Mouse (Mus musculus) cerebellum, postnatal 14 days (tissue): ENCODE measurements around the gene Dctn3.
A peak's percentile ranks its signal among the peaks of the same experiment; 100 is the strongest.

Experiments
- DNase-seq, 2 experiments: peaks; one replicate each; pipeline ENCODE4 v3.0.0; 2021; ENCODE audit warnings: mixed read lengths in 2 of 2

Dctn3 gene

GRCm38 (mm10) chr4:41722918-41723351 lies at the start of gene Dctn3:
Gene Dctn3 (minus strand): TSS chr4:41723170.
- peak; percentile 87 to 91 for DNase-seq

- peak in 1 of 2 experiments; percentile 35 for DNase-seq
Observed at GRCm38 (mm10) chr4:41767301-41767700, 44.3 kb upstream of the Dctn3 start.

DNA sequence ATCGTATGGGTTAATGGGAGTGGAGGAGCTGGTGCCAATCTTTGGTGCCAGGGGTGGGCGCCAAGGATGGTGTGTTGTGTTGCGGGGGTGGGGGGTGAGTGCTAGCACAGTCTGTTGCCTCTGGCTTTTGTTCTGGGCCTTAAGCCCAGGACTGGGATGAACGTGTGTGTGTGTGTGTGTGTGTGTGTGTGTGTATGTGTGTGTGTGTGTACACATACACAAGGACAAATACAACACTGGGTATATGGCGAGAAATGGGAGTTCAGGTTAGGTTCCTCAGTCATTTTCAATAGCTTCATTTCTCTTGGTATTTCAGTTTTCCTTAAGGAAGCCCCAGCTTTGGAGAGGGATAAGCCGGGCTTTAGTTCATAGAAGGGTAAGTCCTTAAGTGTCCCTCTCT lies 40.2 kb upstream of the Dctn3 start:
- DNase-seq, result peak; percentile 36 to 58

GRCm38 (mm10) chr4:41762688-41763114 lies 39.7 kb upstream of the Dctn3 start:
- DNase-seq, result peak; percentile 75 to 83

DNA sequence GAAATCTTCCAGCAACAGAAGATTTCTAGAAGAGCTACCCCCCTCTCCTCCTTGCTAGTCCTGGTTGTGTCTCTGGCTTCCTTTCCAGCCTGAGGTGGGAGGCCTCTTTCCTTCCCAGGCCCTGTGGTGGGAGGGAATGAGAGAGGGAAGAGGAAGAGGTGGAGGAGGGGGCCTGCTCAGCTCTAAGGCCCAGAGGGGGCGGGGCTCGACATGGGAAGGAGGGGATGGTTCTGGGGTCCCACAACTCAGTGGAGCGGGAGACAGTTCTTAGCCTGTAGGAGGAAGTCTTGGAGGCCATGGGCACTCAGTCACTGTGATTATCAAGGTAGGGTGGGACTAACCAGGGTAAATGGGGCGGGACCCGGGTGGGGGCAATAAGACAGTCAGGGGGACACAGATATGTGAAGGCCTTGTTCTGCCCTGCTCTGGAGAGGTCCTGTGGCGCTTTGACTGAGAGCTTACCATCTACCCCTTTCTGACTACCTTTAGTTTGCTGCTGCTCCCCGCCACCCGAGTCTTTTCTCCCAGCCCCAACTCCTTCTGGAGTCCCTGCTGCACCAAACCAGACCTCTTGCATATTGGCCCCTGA lies 39.2 kb upstream of the Dctn3 start:
- DNase-seq, result peak in 1 of 2 experiments; percentile 54

GRCm38 (mm10) chr4:41761680-41762079 lies 38.7 kb upstream of the Dctn3 start:
- DNase-seq, result no peak

- DNase-seq, result peak in 1 of 2 experiments; percentile 37
Observed at GRCm38 (mm10) chr4:41760911-41761310, 37.9 kb upstream of the Dctn3 start.

- peak; percentile 95 to 96 for DNase-seq
Observed at GRCm38 (mm10) chr4:41760288-41760721, 37.3 kb upstream of the Dctn3 start.

- no peak for DNase-seq
Observed at GRCm38 (mm10) chr4:41759656-41760287, 36.8 kb upstream of the Dctn3 start.

GRCm38 (mm10) chr4:41759206-41759605 lies 36.2 kb upstream of the Dctn3 start:
- peak; percentile 57 to 70 for DNase-seq

GRCm38 (mm10) chr4:41758701-41759100 lies 35.7 kb upstream of the Dctn3 start:
- no peak for DNase-seq

- no peak for DNase-seq
Observed at GRCm38 (mm10) chr4:41758021-41758420, 35.1 kb upstream of the Dctn3 start.

DNA sequence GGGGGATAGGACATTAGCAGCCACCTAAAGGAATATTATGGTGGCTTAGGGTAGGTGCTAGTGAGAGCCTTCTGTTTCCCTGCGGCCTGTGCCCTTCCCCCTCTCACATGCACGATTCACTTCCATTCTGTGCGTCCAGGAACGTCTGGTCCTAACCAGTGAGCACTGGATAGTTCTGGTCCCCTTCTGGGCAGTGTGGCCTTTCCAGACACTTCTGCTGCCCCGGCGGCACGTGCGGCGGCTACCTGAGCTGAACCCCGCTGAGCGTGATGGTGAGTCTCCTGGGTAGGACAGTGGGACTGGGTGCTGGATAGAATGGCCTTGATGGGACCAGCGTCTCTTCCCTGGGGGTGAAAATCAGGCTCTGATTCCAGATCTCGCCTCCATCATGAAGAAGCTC lies 34.4 kb upstream of the Dctn3 start:
- no peak for DNase-seq

DNA sequence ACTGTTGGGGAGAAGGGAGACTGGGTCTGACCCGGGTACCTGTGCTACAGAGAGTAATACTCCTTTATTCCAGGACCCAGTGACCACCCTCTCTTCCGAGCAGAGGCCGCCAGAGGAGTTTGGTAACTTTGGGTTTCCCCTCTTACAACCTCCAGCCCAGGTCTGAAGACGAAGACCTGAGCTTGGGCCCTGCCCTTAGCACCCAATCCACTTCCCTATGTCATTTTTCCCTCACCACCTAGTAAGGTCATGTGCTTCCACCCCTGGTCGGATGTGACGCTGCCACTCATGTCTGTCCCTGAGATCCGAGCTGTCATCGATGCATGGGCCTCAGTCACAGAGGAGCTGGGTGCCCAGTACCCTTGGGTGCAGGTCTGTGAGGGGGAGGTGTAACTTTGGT lies 33.5 kb upstream of the Dctn3 start:
- DNase-seq, result no peak

DNA sequence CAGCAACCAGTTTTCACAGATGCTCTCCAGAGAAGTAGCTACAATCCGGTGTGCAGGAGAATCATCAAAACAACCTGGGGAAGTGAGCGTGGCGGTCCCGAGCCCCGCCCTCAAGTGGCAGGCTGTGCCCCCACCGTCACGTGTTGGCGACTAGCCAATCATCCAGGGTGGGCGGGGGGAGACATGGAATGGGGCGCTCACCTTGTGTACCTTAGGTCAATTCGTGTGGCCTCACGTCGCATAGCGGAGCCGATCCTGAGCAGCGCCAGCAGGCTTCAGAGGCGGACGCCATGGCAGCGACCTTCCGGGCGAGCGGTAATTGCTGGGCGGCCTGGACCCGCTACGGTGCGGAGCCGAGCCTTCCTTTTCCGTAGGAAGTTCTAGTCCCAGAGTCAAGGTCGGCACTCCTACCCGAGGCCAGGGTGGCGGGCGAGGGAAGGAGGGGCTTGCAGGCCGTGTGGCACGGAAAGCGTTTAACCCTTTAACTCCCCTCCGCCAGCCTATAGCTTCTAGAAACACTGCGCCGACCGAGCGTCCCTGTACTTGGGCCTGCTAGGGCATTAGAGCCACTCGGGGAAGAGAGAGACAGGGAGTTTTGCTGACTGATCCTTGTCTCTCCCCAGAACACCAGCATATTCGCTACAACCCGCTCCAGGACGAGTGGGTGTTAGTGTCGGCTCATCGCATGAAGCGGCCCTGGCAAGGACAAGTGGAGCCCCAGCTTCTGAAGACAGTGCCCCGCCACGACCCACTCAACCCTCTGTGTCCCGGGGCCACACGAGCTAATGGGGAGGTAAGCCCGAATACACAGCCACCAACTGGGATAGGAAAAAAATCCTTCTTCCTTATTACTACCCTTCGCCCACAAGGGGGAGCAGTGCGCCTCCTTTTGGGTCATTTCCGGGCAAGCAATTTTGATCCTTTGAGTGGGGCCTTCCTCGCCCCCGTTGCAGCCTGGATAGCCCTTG lies 32.7 kb upstream of the Dctn3 start, which contains the start of gene Sigmar1:
Gene Sigmar1, minus strand, starts transcription at position 820 of the 968 bp plus-strand sequence.
- peak; percentile 93 for DNase-seq

- DNase-seq, result peak in 1 of 2 experiments; percentile 83
Observed at GRCm38 (mm10) chr4:41754797-41755337, 31.9 kb upstream of the Dctn3 start, which contains the start of gene Galt. Gene Galt (plus strand): TSS chr4:41755228.

DNA sequence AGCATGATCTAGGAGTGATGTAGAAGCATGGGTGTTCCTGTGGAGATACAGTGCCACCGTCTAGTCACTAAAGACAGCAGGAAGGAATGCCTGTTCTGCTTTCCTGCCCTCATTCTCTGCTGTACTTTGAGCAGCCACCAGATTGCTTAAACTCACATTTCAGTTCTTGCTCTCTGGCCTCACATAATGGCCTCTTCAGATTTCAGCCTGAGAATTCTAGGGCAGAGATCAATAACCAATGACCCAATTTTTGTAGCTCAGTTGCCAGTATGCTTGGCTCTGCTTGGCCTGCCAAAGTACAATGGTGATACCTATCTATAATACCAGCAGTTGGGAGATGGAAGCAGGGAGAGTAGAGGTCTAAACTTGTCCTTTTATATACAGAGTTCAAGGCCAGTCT lies 22.1 kb upstream of the Dctn3 start:
- no peak for DNase-seq

GRCm38 (mm10) chr4:41744131-41744530 lies 21.2 kb upstream of the Dctn3 start:
- no peak for DNase-seq

DNA sequence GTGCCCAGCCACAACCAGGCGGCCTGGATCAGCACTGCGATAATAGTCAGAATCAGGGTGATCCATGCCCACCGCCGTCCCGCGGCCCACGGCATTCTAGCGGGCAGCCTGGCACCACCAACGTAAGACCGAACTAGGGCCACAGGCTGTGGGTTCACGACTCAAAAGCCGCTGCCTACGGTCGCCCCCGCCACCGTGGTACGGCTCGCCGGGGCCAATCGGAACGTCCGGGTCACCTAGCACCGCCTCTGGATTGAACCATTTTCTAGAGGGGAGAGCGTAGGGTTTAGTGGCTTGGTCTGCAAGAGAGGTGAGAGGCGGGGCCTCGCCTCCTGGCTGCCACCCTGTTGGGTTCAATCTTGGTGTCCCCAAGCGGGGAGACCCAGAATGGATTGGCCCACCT lies 18.2 kb upstream of the Dctn3 start:
- DNase-seq, result peak; percentile 93 to 95

DNA sequence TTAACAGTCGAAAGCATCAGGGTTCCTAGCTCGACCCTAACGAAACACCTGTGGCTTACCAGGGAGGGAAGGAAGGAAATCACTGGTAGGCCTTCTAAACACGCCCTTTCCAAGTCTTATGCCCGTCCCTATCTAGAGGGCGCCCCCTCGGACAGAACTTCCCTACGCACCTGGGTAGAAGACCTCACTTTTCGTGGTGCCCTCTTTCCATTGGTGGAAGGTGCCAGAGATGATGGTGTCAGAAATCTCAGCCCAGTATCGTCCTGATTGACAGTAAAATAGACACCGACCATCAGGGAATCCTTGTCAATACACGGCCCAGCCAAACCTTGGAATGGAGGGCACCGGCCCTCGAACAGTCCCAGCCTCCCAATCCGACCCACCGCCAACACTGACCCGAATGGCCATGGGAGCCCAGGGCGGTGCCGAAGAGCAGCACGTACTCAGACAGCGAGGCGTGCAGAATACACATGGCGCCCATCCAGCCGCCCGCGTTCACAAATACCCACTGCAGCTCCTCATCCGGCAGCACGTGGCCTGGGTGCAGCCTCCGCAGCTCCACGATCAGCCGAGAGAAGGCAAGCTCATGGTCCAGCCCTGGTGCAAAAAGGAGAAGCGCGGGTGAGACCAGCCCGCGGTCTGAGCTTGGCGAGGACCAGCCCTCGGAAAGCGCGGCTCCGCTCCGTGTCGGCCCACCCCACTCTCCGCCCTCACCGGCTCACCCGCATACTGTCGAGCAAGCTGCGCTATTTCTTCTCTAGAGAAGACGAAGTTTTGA lies 17.6 kb upstream of the Dctn3 start:
- peak; percentile 72 to 78 for DNase-seq

DNA sequence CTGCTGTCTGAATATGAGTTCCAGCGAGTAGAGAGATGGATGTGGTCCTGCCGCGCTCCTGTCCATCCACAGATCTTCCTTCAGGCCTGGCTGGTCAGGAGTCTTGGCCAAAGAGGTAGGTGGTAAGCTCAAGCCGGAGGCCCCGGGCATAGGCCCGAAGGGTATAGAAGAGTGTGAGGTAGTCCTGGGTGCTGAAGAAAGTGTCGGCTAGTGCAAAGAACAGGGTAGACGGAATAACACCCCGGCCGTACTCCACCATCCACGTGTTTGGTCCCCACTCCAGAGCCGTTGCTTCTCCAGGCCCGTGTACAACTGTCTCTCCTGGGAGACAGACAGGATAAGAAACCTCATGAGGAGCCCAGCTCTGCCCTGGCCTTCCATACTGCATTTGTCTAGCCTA lies 16.3 kb upstream of the Dctn3 start:
- DNase-seq, result no peak

DNA sequence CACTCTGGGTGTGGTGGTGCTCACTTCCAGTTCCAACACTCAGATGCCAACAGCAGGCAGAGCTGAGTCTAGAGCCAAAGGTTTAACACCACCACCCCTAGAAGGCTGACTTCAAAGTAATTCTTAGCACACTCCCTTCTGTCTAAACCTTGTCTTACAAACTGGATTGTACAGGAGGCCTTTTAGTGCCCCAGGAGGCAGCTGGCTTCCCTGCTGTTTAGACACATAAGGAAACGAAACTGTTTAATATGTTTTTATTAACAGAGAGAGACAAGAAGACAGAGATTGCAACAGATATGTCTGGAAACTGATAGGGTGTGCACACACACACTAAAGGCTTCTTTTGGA lies 15.3 kb upstream of the Dctn3 start:
- DNase-seq, result no peak
